Mouse (Mus musculus) thymus, adult 18-20 months (tissue): ENCODE measurements around the gene Lnpep.
"Not testable (repeated sequence)": the region's sequence is repeated elsewhere in the genome, so short reads cannot be mapped to it uniquely, and the experiment has no call there.

Source experiments
- DNase-seq, 2 experiments: peaks; one replicate each; pipeline ENCODE4 v3.0.0; 2022; ENCODE audit warnings: mixed read lengths in 2 of 2

The Lnpep gene

GRCm38 (mm10) chr17:17624957-17625586 is at the start of gene Lnpep:
Gene Lnpep, minus strand, starts transcription at chr17:17625050.
- peak; percentile 95 to 97 for DNase-seq

- DNase-seq, result no peak
Observed at GRCm38 (mm10) chr17:17655829-17656176, 31.0 kb upstream of the Lnpep start.

GRCm38 (mm10) chr17:17654997-17655828 is 30.4 kb upstream of the Lnpep start:
- no peak for DNase-seq

GRCm38 (mm10) chr17:17652570-17652969 is 27.7 kb upstream of the Lnpep start:
- DNase-seq, result no peak

DNA sequence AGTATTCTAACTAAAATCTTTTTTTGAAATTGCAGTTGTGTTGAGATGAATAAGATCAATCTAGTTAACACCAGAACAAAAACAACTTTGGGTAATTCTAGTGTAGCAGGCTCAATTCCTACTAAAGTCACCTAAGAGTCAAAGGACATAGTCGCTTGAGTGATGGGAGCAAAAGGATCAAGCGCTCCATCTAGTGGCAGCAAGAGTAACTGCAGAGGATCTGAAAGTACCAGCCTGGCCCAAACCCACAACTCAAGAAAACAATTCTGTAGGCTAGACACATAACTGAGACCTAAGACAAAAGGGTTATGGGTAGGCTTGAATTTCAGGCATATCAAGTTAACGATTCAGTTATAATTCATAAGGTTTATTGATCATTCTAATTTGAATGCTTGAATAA is 20.9 kb upstream of the Lnpep start:
- DNase-seq, result peak in 1 of 2 experiments; percentile 9

DNA sequence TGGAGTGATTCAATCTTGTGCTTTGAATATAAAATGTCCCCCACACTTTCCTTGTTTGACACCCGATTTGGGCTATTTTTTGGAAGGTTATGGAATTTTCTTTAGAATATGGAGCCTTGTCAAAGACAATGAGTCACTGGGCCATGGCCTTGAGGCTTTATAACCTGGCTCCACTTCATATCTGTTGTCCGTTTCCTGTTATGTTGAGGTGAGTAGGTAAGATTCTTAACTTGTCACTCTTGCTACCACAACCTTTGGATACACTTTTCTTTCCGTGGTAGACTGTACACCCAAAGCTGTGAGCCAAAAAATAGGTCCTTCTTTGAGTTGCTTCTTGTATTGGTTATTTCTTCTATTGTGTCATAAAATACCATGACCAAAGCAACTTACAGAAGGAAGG is 12.5 kb upstream of the Lnpep start:
- DNase-seq, result no peak

DNA sequence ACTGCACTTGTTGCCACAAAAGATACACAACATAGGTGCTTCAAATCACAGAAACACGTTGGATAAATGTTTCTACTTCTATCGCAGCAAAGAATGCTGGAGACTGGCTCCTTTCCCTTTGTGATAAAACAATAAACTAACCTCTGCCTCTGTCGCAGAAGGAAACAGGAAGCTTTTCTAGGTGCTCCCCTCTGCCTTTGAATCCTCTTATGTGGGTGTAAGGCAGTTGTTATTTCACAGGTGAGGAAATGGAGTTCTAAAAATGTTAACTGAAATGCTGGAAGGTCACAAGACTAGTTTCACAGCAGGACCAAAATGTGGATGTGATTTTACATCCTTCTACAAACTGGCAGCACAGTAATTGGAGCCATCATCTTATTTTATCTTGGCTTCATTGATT is 11.3 kb upstream of the Lnpep start:
- DNase-seq, result peak in 1 of 2 experiments; percentile 30

DNA sequence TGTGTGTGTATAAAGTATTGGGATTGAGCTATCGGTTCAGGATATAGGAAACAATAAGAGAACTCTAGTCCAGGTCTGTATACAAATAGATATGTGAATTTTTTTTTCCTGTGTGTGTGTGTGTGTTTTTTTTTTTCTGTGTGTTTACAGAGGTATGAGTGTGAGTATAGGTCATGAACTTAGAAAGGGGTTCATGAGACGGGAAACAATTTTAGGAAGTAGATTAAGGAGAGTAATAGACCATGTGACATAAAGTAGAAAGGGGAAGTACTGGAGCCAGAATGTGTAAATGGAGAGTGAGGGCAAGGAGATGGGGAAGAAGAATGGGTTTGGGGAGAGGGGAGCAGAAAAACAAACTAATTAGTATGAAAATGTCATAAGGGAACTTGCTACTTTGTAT is 9.2 kb upstream of the Lnpep start:
- no peak for DNase-seq

GRCm38 (mm10) chr17:17631985-17632384 is 7.1 kb upstream of the Lnpep start:
- no peak for DNase-seq

DNA sequence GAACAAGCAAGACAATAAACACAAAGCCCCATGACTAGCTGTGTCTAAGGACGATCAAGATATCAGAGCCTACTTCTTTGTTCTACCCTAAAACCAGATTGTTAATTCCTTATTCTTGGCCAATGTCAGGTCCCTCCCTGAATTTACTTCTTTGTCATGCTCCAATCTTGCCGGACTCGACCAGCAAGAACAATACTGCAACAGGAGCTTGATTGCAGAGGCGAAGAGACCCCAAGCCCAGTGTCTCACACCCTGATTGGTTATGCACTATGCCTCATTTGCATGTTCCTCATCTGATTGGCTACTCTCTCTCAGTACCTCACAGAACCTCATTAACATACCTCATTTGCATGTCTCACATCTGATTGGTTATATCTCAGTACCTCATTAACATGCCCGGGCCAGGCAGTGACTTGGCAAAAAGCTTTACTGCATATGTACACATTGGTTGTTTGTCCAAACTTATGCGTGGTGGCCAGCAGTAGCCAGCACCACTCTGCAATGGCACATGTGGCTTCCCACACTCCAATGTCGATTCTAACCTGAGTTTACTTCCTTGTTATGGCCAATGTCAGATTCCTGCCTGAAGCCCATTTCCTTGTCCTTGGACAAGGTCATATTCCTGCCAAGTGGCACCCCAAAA is 3.5 kb upstream of the Lnpep start:
- DNase-seq, result not testable (repeated sequence)

DNA sequence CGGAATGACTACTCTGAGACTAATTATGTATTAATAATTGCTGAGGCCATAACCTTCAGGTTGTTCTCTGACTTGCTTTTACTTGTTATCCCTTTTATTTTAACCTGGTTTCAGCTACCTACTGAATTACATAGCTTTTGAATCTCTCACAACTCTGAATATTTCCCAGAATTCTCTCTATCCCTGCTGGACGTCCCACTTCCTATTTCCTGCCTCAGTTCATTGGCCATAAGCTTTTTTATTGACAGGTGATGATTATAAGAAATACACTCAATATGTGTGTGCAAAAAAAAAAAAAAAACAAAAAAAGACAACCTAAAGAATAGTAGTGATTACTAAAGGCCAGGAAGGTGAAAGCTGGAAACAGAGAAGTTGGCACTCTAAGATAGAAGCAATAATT is 2.7 kb upstream of the Lnpep start:
- no peak for DNase-seq

GRCm38 (mm10) chr17:17625887-17626679 is 1.2 kb upstream of the Lnpep start:
- no peak for DNase-seq

- peak; percentile 96 for DNase-seq
Observed at GRCm38 (mm10) chr17:17624421-17624956, 361 bp downstream of the Lnpep start.

- no peak for DNase-seq
Observed at GRCm38 (mm10) chr17:17623890-17624420, 895 bp downstream of the Lnpep start.

DNA sequence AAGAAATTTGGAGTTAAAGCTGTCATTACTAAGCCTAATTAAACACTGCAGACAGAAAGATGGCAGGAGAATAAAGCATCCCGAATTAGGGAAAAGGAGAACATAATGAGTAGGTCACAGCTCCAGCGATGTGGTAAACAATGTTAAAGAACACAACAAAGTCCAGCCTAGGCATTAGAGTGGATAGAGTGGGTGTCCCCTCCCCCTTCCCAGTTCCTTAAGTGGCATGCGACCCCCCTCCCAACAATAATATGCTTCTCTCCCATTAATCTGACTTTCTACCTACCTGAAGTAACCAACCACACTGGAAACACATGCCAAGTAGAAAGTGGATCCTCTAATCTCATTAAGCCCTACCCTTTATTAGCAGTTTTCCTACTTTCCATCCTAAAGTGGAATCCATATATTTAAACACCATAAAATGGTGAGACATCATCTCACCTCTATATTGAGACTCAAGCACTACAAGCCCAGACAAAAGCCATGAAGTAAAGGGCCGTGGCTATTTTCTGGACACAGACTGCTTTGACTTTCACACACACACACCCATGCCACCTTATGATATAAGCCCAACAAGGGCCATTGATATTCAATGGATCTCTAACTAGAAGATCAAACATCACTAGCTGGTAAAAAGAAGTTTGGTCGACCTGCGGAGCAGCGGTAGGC is 1.5 kb downstream of the Lnpep start:
- DNase-seq, result no peak

DNA sequence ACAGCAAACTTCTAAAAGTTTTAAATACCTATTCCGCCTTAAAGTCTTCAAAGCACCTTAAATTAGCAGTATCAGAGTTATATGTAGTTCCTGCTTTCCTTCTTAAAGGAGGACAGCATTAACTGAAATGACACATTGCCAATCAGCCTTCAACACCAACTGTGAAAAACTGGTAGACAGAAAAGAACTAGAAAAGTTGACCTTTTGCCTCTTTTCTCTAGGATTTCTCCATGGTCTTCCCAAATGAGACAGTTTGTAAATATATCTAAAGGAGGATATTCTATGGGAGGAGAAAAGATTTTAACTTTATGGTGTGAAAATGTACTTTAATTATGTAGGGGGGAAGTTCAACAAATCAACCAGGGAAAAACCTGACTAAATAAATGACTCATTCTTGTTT is 2.3 kb downstream of the Lnpep start:
- DNase-seq, result no peak

DNA sequence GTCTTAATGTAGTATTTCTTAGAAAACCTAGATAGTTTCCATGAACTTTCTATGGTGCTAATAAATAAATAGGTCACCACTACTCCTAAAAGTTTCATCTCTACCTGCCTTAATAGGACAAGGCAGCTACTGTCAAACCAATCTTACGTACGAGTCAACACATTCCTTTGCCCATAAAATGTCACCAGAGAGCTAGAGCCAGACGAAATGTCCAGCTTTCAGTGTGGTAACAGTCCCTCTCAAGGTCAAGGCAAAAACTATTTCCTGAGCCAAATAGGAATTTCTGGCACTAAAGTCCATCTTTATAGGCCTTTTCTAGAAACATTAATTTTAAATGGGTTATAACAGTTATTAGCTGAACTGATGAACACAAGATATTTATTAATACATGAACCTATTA is 3.3 kb downstream of the Lnpep start:
- DNase-seq, result no peak

DNA sequence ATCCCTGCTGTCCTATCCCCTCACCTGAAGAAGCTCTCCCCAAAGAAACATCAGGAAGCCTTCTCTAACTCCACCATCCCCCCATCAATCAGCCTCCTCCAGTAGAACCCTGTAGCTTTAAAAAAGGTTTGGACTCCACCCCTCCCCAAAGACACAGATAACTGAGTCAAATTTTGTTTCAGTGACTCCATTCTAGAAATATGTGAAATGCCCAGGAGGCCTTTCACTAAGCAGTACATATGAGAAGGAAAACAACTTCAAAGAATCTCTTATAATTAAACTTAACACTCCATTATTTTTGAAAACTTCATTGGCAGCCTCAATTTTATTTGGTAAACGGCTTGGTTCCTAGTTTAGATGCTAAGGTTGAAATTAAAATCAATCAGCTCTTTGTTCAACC is 6.4 kb downstream of the Lnpep start:
- no peak for DNase-seq

- DNase-seq, result no peak
Observed at GRCm38 (mm10) chr17:17617440-17618204, 7.2 kb downstream of the Lnpep start.

DNA sequence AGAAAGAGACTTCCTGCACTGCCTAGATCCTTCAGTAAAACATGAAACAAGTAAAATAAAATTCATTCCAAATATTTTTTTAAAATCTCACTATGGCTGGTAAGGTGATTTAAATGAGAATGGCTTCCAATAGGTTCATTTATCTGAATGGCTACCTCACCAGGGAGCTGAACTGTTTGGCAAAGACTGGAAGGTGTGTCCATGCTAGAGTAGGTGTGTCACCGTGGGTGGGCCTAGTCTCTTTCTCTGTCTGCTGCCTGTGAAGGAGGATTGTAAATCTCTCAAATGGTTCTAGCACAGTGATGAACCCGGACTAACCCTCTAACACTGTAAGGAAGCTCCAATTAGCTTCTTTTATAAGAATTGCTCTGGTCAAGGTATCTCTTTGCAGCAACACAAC is 12.5 kb downstream of the Lnpep start:
- no peak for DNase-seq

DNA sequence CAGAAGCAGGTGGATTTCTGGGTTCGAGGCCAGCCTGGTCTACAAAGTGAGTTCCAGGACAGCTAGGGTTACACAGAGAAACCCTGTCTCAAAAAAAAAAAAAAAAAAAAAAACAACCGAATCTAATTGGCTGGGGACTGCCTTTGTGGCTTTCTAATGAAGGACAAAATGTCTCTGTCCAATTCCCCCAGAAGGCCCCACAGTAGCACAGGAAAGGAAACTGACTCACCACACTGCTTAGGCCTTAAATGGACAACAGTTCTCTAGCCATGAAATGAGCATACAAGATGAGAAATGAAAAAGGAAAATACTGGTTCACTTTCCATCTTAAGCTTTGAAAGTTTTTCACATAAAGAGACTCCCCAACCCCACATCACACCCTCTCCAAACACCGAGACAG is 15.3 kb downstream of the Lnpep start:
- DNase-seq, result no peak
